Mouse (Mus musculus) olfactory bulb, adult 2 months (tissue): Measurements from ENCODE around the gene Slc45a1.

Source experiments
- CTCF ChIP-seq: fragments of 200-500 bp; IDR thresholded peaks from 2 replicates; pipeline ENCODE4 v1.5.1; 2012; ENCODE audit warnings: low read depth, mild to moderate bottlenecking, low read length, moderate library complexity; ENCODE audit not compliant: insufficient read depth
- POLR2A ChIP-seq: fragments of 200-500 bp; IDR thresholded peaks from 2 replicates; pipeline ENCODE4 v1.6.1; 2012; ENCODE audit warnings: mild to moderate bottlenecking, low read depth, low read length, moderate library complexity; ENCODE audit not compliant: insufficient read depth

DNA sequence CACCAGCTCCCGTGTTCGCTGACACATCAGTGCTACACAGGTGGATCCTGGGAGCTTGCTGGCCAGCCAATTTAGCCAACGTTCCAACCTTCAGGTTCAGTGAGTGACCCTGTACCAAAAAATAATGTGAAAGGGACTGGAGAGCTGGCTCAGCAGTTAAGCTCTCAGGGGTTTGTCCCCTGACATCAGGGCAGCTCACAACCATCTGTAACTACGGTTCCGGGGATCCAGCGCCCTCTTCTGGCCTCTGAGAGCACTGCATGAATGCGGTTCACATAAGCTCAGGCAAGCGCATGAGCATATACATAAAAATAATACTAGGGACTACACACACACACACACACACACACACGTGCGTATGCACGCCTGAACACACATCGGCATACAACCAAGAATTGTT is 11.2 kb upstream of the Slc45a1 start:
- TF ChIP-seq POLR2A (no peak), CTCF (peak; percentile 49; the same call in 1 of the 2 replicates)
